Mouse (Mus musculus) hindbrain, embryonic 11.5 days (tissue): ENCODE data around the gene Plin4. TPM values are rescaled to one million over a fixed set of nuclear protein-coding genes. Genes with fewer than 3 reads are reported as not detected.
"Not testable (repeated sequence)": the region's sequence is repeated elsewhere in the genome, so short reads cannot be mapped to it uniquely, and the experiment has no call there.

ENCODE experiments used
- ATAC-seq: fragments of 200-750 bp; cut with Nextera tagmentation; 2 replicates; pipeline ENCODE4 v1.8.0; 2017; ENCODE audit warnings: mild to moderate bottlenecking, moderate TSS enrichment, moderate library complexity; ENCODE audit not compliant: low FRiP score
- DNase-seq: peaks from one replicate; pipeline ENCODE4 v3.0.0-alpha.2; 2015; ENCODE audit warnings: low spot score
- H3K27ac ChIP-seq: fragments of 300-500 bp; sonication (generic); 2 replicates; pipeline ENCODE4 v1.5.1; 2014; ENCODE audit warnings: mild to moderate bottlenecking, low read depth, low read length
- H3K27me3 ChIP-seq: fragments of 300-500 bp; sonication (generic); 2 replicates; pipeline ENCODE4 v1.6.1; 2014; ENCODE audit warnings: mild to moderate bottlenecking, low read length, moderate library complexity, mixed read lengths; ENCODE audit not compliant: control insufficient read depth, insufficient read depth
- H3K36me3 ChIP-seq: fragments of 300-500 bp; sonication (generic); 2 replicates; pipeline ENCODE4 v1.6.1; 2014; ENCODE audit warnings: mild to moderate bottlenecking, low read length, moderate library complexity, mixed read lengths; ENCODE audit not compliant: control insufficient read depth, insufficient read depth
- H3K4me1 ChIP-seq: fragments of 300-500 bp; sonication (generic); replicated peaks from 2 replicates; pipeline ENCODE4 v1.6.1; 2014; ENCODE audit warnings: low read length, mixed read lengths; ENCODE audit not compliant: control insufficient read depth, insufficient read depth
- H3K4me2 ChIP-seq: fragments of 300-500 bp; sonication (generic); replicated peaks from 2 replicates; pipeline ENCODE4 v1.6.1; 2014; ENCODE audit warnings: mild to moderate bottlenecking, low read depth, low read length
- H3K4me3 ChIP-seq: fragments of 300-500 bp; sonication (generic); 2 replicates; pipeline ENCODE4 v1.5.1; 2014; ENCODE audit warnings: low read depth, low read length
- H3K9ac ChIP-seq: fragments of 300-500 bp; sonication (generic); 2 replicates; pipeline ENCODE4 v1.6.1; 2014; ENCODE audit warnings: low read depth, low read length
- H3K9me3 ChIP-seq: fragments of 300-500 bp; sonication (generic); 2 replicates; pipeline ENCODE4 v1.6.1; 2016; ENCODE audit warnings: low read length; ENCODE audit not compliant: control insufficient read depth
- WGBS: fragments of 180-500 bp; shearing (Covaris S2); extraction: QIAGEN DNeasy Blood & Tissue Kit; methylation state at CpG from one replicate; pipeline ENCODE4 v1.1.7; 2014; 5-methylcytosine and 5-hydroxymethylcytosine counted together
- polyA plus RNA-seq: library from polyadenylated mRNA; unstranded; fragments of >200 nt; fragmentation: Nextera tagmentation; extraction: Ambion mirVana; gene quantifications from 2 replicates; pipeline ENCODE4 v1.2.1, GENCODE M21; 2014

Plin4 gene
- polyA plus RNA-seq, 1 experiment from 2014 or later = 0.09 TPM

- Histone ChIP-seq H3K27ac (no peak overlapping the region), H3K9ac (no peak overlapping the region), H3K9me3 (no peaks in the 10 kb centered on the region), H3K4me3 (no peak overlapping the region), H3K36me3 (peaks cover 22% of the 10 kb centered on the region), H3K4me1 (peaks cover 2% of the 10 kb centered on the region; the same call in 1 of the 2 replicates), H3K27me3 (no peaks in the 10 kb centered on the region), H3K4me2 (no peak overlapping the region)
- WGBS = 95% methylated on average over 14 of the region's 14 CpGs
- no peak for DNase-seq
- ATAC-seq = no peak
These were observed 40.5 kb downstream of the Plin4 start for GRCm38 (mm10) chr17:56069066-56069465.

GRCm38 (mm10) chr17:56066451-56066850, 43.2 kb downstream of the Plin4 start:
- H3K4me2 ChIP-seq = no peak overlapping the region
- H3K27ac ChIP-seq = no peak overlapping the region
- no peak for DNase-seq
- H3K4me1 ChIP-seq = no peaks in the 10 kb centered on the region
- H3K9ac ChIP-seq = no peak overlapping the region
- no peak overlapping the region for H3K4me3 ChIP-seq
- no peaks in the 10 kb centered on the region for H3K9me3 ChIP-seq
- H3K27me3 ChIP-seq = no peaks in the 10 kb centered on the region
- no peak for ATAC-seq
- H3K36me3 ChIP-seq = peaks cover 26% of the 10 kb centered on the region

- not testable (repeated sequence) for ATAC-seq, H3K4me3 ChIP-seq, DNase-seq, H3K27ac ChIP-seq, H3K27me3 ChIP-seq, H3K4me1 ChIP-seq, H3K9ac ChIP-seq, H3K9me3 ChIP-seq, H3K4me2 ChIP-seq
- 83% methylated on average over 6 of the region's 6 CpGs for WGBS
- peaks cover 23% of the 10 kb centered on the region for H3K36me3 ChIP-seq
These were observed 43.9 kb downstream of the Plin4 start for GRCm38 (mm10) chr17:56065715-56066114.

- Histone ChIP-seq H3K4me2 (no peak overlapping the region), H3K9ac (no peak overlapping the region), H3K4me1 (no peaks in the 10 kb centered on the region), H3K4me3 (no peak overlapping the region), H3K9me3 (no peaks in the 10 kb centered on the region), H3K36me3 (peaks cover 9% of the 10 kb centered on the region), H3K27ac (no peak overlapping the region), H3K27me3 (no peaks in the 10 kb centered on the region)
- 93% methylated on average over 7 of the region's 7 CpGs for WGBS
- DNase-seq = no peak
- no peak for ATAC-seq
These were observed 47.5 kb downstream of the Plin4 start for GRCm38 (mm10) chr17:56062081-56062480.

GRCm38 (mm10) chr17:56057381-56058120, 52.1 kb downstream of the Plin4 start:
- no peak for DNase-seq
- Histone ChIP-seq H3K9me3 (no peaks in the 10 kb centered on the region), H3K9ac (no peak overlapping the region), H3K4me2 (no peak overlapping the region), H3K4me1 (no peaks in the 10 kb centered on the region), H3K27me3 (no peaks in the 10 kb centered on the region), H3K36me3 (peaks cover 2% of the 10 kb centered on the region; the same call in 1 of the 2 replicates), H3K27ac (no peak overlapping the region), H3K4me3 (no peak overlapping the region)
- 93% methylated on average over 11 of the region's 11 CpGs for WGBS
- no peak for ATAC-seq

- H3K4me1 ChIP-seq = no peaks in the 10 kb centered on the region
- DNase-seq = no peak
- H3K4me2 ChIP-seq = no peak overlapping the region
- H3K27ac ChIP-seq = no peak overlapping the region
- WGBS = 88% methylated on average over 4 of the region's 4 CpGs
- H3K4me3 ChIP-seq = no peak overlapping the region
- no peak for ATAC-seq
- H3K9me3 ChIP-seq = no peaks in the 10 kb centered on the region
- H3K27me3 ChIP-seq = no peaks in the 10 kb centered on the region
- 0 out of 2 replicates have a peak, but pooled peaks cover 2% of the 10 kb centered on the region for H3K36me3 ChIP-seq
- no peak overlapping the region for H3K9ac ChIP-seq
These were observed 53.5 kb downstream of the Plin4 start for GRCm38 (mm10) chr17:56055945-56056678.

- Histone ChIP-seq H3K36me3 (0 out of 2 replicates have a peak, but pooled peaks cover 2% of the 10 kb centered on the region), H3K27ac (no peak overlapping the region), H3K9me3 (no peaks in the 10 kb centered on the region), H3K27me3 (no peaks in the 10 kb centered on the region), H3K4me2 (no peak overlapping the region), H3K9ac (no peak overlapping the region), H3K4me1 (no peaks in the 10 kb centered on the region), H3K4me3 (no peak overlapping the region)
- DNase-seq (no peak), ATAC-seq (no peak)
These were observed 54.7 kb downstream of the Plin4 start for GRCm38 (mm10) chr17:56054938-56055337.

GRCm38 (mm10) chr17:56051369-56051768, 58.2 kb downstream of the Plin4 start:
- H3K27ac ChIP-seq = no peak overlapping the region
- DNase-seq = no peak
- no peak for ATAC-seq

More at GRCm38 (mm10) chr17:56051369-56051768, 58.2 kb downstream of the Plin4 start:
- Histone ChIP-seq H3K9me3 (no peaks in the 10 kb centered on the region), H3K36me3 (peaks cover 11% of the 10 kb centered on the region), H3K4me1 (no peaks in the 10 kb centered on the region), H3K27me3 (no peaks in the 10 kb centered on the region), H3K4me2 (no peak overlapping the region), H3K9ac (no peak overlapping the region), H3K4me3 (no peak overlapping the region)
- 93% methylated on average over 5 of the region's 5 CpGs for WGBS
